7 mouse cellular contexts compared by ENCODE assay signal in the genomic region with DNA sequence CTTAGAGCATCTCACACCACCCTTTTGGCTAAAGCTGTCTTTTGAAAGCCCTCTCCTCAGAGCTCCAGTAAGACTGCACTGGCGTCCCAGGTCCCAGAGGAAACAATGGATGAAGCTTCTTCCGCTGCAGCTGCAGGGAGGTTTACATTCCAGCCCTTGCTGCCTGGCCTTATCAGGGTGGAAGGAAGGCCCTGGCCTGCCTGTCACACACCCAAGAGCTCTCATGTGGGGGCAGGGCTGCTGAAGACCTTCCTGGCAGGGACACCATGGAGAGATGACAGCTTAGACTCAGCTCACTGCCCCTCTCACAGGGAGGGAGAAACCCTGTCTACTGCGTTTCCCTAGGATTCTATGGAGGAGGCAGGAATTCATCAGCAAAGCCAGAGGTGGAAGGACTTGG.
A peak's percentile ranks its signal among the peaks of the same experiment; 100 is the strongest.
DNase-seq lines count a peak whose midpoint lies in the region; ATAC-seq and TF ChIP-seq lines count a peak whose summit lies in the region.

No protein-coding gene starts in this region.

- H3K9ac ChIP-seq in intestine, embryonic 15.5 days = no peak overlapping the region

- TF ChIP-seq POLR2A in lung, adult 2 months (IDR thresholded peaks at IDR 0.05; ENCODE audit: borderline replicate concordance, extremely low read depth, low read depth, low read length) = peak; percentile 38; the same call in 1 of the 2 replicates

- no peaks in the 10 kb centered on the region for H3K36me3 ChIP-seq in intestine, embryonic 15.5 days

- no peak overlapping the region for H3K4me2 ChIP-seq in intestine, embryonic 15.5 days (replicated peaks)

- ATAC-seq in intestine, embryonic 15.5 days = peak; percentile 55

- 15% methylated on average over 3 of the region's 3 CpGs for WGBS in intestine, embryonic 15.5 days
- 34% methylated on average over 3 of the region's 3 CpGs for WGBS in lung, adult 2 months

- peaks cover 7% of the 10 kb centered on the region; the same call in 1 of the 2 replicates for H3K4me1 ChIP-seq in intestine, embryonic 15.5 days (replicated peaks)
- peaks cover 37% of the 10 kb centered on the region for H3K4me1 ChIP-seq in lung, adult 2 months (ENCODE audit: control insufficient read depth, insufficient read depth, low read length)

- DNase-seq in adrenal gland, postnatal 10 days = peak; percentile 56
- peak; percentile 55 for DNase-seq in embryo, embryonic 10 days (ENCODE audit: low spot score)
- peak; percentile 49 for DNase-seq in lung, adult 2 months
- DNase-seq in retina, embryonic 14.5 days (ENCODE audit: low spot score) = no peak
- no peak for DNase-seq in B cell, adult 2 months
- DNase-seq in thymus, postnatal 36 days = no peak

- no peak overlapping the region for H3K4me3 ChIP-seq in intestine, embryonic 15.5 days (replicated peaks)
- no peak overlapping the region for H3K4me3 ChIP-seq in lung, adult 2 months (replicated peaks; ENCODE audit: extremely low read depth, low read depth, low read length)

- no peaks in the 10 kb centered on the region for H3K27me3 ChIP-seq in intestine, embryonic 15.5 days (replicated peaks)

- no peak for TF ChIP-seq CTCF in lung, adult 2 months (IDR thresholded peaks at IDR 0.05; ENCODE audit: insufficient read depth, low read length)

- no peaks in the 10 kb centered on the region for H3K9me3 ChIP-seq in intestine, embryonic 15.5 days

- 0 out of 2 replicates have a peak overlapping the region, but pooled peaks have one; percentile 4 for H3K27ac ChIP-seq in intestine, embryonic 15.5 days

Comparison
In these comparisons a context has a peak if more than half of its experiments do, and no peak if none do; other contexts are left out.
1. DNase-seq: peak in adrenal gland, postnatal 10 days (single experiment), embryo, embryonic 10 days (single experiment) and lung, adult 2 months (single experiment); none in retina, embryonic 14.5 days (single experiment), B cell, adult 2 months (0 of 2) and thymus, postnatal 36 days (0 of 2).